Mouse (Mus musculus): ENCODE measurements around the gene Cdc20b. TPM values are rescaled to one million over a fixed set of nuclear protein-coding genes. Genes with fewer than 3 reads are reported as not detected.

The Cdc20b gene
- polyA plus RNA-seq, 1 experiment from 2014 or later = 0.64 TPM

DNA sequence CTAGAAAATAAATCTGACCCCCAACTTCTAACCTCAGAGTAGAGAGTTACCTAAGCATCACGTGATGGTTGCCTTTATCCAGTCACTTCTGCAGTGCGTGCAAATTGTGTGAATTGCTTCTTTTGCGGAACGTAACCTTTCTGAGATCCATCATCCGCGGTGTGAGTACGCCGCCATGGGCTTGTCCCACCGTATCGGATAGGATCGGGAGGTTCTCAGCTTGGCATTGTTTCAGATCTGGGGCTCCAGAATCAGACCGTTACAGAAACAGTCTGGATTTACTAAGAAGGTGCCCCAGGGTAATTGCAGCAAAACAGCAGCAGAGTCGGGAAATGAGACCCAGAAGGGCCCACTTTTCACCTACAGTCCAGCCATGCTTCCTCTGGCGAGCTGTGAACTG, 86.4 kb downstream of the Cdc20b start:
- no peak overlapping the region for H3K4me2 ChIP-seq (replicated peaks)
- H3K4me1 ChIP-seq = no peaks in the 10 kb centered on the region
- H3K9me3 ChIP-seq = no peaks in the 10 kb centered on the region
- H3K9ac ChIP-seq (replicated peaks) = no peak overlapping the region
- no peak overlapping the region for H3K27ac ChIP-seq (replicated peaks)
- WGBS = 91% methylated on average over 14 of the region's 14 CpGs
- no peak for ATAC-seq (replicated peaks)
- no peak overlapping the region for H3K4me3 ChIP-seq
- H3K27me3 ChIP-seq = no peaks in the 10 kb centered on the region
- H3K36me3 ChIP-seq = no peaks in the 10 kb centered on the region

DNA sequence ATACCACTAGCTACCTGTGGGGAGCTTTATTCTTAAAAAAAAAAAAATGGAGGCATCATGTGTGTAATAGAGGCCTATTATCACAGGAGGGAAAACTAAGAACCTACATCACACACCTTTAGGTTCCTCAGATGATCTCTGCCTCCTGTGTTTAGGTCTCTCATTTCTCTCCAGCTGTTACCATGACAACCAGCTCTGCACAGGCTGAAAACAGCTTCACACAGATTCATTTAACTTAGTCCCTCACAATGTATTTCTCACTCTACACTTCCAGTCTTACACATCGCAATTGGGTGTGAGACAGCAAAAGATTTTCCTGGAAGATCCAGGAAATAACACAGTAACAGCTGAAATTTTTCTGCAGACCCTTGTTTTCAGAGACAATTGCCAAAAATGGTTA, 95.1 kb downstream of the Cdc20b start:
- Histone ChIP-seq H3K27me3 (no peaks in the 10 kb centered on the region), H3K36me3 (no peaks in the 10 kb centered on the region), H3K4me1 (no peaks in the 10 kb centered on the region), H3K9me3 (no peaks in the 10 kb centered on the region), H3K9ac (replicated peaks) (no peak overlapping the region), H3K27ac (replicated peaks) (no peak overlapping the region), H3K4me3 (no peak overlapping the region), H3K4me2 (replicated peaks) (no peak overlapping the region)
- ATAC-seq (replicated peaks) = peak; percentile 73; the same call in 1 of the 2 replicates
- WGBS = 73% methylated on average over 1 of the region's 1 CpGs

DNA sequence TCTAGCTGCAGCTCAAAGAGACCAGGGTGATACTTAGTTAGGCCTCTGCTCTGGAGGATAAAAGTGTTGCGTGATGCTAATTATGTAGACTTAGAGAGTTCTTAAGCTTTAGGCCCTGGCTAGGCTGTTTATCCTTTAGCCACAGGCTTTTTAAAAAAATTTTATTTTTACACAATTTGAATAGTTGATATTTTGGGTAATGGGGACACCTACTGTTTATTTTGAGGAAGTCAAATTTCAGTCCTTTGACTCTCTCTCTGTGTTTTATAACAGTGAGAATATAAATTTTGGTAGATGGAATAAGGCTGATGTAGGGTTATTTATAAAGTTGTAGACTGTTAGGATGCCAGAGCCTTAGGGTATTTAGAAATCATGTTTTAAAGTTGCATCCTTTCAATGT, 104.7 kb downstream of the Cdc20b start:
- H3K4me3 ChIP-seq = no peak overlapping the region
- H3K9me3 ChIP-seq = no peaks in the 10 kb centered on the region
- WGBS = 94% methylated on average over 1 of the region's 1 CpGs
- H3K4me2 ChIP-seq (replicated peaks) = no peak overlapping the region
- H3K36me3 ChIP-seq = no peaks in the 10 kb centered on the region
- H3K27ac ChIP-seq (replicated peaks) = no peak overlapping the region
- no peaks in the 10 kb centered on the region for H3K27me3 ChIP-seq
- H3K9ac ChIP-seq (replicated peaks) = no peak overlapping the region
- H3K4me1 ChIP-seq = no peaks in the 10 kb centered on the region
- ATAC-seq (replicated peaks) = no peak

MicroRNA genes within 50 kb of the gene (microRNA counts, 519-probe panel; counts per million panel counts)
- 3,382 counts per million, percentile 81 among the panel's probes with 10 or more counts for microRNA mmu-miR-449a
- not detected for microRNA mmu-miR-449b
- not detected for microRNA mmu-miR-449c

Small RNA genes within 50 kb of the gene (microRNA-seq; reads per million reads assigned to microRNA genes)
- gene Mir449a = 2,964 reads per million, percentile 87 among the genes with 10 or more reads in this experiment
- gene Mir449b = 2.6 reads per million, percentile 4 among the genes with 10 or more reads in this experiment
- gene Mir449c = 5.9 reads per million, percentile 20 among the genes with 10 or more reads in this experiment

Other genes starting within 250 kb of the Cdc20b start
- gene Plpp1, start 234.3 kb upstream of the Cdc20b start, polyA plus RNA-seq (2015; fragmentation: Nextera tagmentation; extraction: Ambion mirVana) = 38.0 and 39.3 TPM in 2 replicates
- 65.0 and 67.7 TPM in 2 replicates for gene Mtrex, start 107.7 kb upstream of the Cdc20b start, polyA plus RNA-seq (2015; fragmentation: Nextera tagmentation; extraction: Ambion mirVana)
- gene Dhx29, start 107.7 kb upstream of the Cdc20b start, polyA plus RNA-seq (2015; fragmentation: Nextera tagmentation; extraction: Ambion mirVana) = 31.6 and 34.9 TPM in 2 replicates
- gene Ccno, start 47.3 kb upstream of the Cdc20b start, polyA plus RNA-seq (2015; fragmentation: Nextera tagmentation; extraction: Ambion mirVana) = 1.2 and 2.3 TPM in 2 replicates
- 0.69 and 1.1 TPM in 2 replicates for gene Mcidas, start 41.3 kb upstream of the Cdc20b start, polyA plus RNA-seq (2015; fragmentation: Nextera tagmentation; extraction: Ambion mirVana)
- gene Gpx8, start 11.3 kb downstream of the Cdc20b start, polyA plus RNA-seq (2015; fragmentation: Nextera tagmentation; extraction: Ambion mirVana) = 43.9 and 47.7 TPM in 2 replicates
- not detected in 2 replicates for gene Gzma, start 65.9 kb downstream of the Cdc20b start, polyA plus RNA-seq (2015; fragmentation: Nextera tagmentation; extraction: Ambion mirVana)
- 1.2 and 5.8 TPM in 2 replicates for gene Esm1, start 174.5 kb downstream of the Cdc20b start, polyA plus RNA-seq (2015; fragmentation: Nextera tagmentation; extraction: Ambion mirVana)
- gene Gzmk, start 190.8 kb downstream of the Cdc20b start, polyA plus RNA-seq (2015; fragmentation: Nextera tagmentation; extraction: Ambion mirVana) = 0.19 TPM in 1 of 2 replicates, not detected in the other

All from forebrain, embryonic 15.5 days (tissue).